25 mouse cellular contexts compared by ENCODE assay signal in the genomic region with DNA sequence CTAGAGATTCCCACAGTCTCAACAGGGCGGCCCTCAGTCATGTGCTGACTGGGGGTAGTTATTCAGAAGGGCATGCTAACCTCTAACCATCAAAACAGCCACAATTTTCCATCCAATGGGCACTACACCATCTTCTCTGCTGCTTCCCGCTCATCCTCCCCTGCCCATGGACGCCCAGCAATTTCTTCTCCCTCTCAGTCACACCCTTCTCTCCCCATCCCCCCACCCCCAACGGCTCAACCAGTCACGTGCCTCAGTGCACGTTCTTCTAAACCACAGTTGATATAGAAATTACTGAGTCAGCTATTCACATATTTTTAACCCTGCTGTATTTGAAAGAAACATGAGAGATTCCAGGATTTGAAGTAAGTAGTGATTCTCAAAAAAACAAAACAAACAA.
A peak's percentile ranks its signal among the peaks of the same experiment; 100 is the strongest.
DNase-seq lines count a peak whose midpoint lies in the region; ATAC-seq and TF ChIP-seq lines count a peak whose summit lies in the region.
"Had no signal": no experiment of that assay in that cellular context is flagged by ENCODE, and none has a peak within 500 bp of the region (broad histone marks: within the 10 kb centered on the region; RNA-seq: fewer than 3 reads in every experiment).

No protein-coding gene starts in this region.

- no peak for TF ChIP-seq CTCF in CH12.LX (conservative IDR thresholded peaks at IDR 0.05 in 1 of 2, IDR thresholded peaks at IDR 0.05 in 1 of 2; ENCODE audit: low read depth in 2 of 2, low read length in 2 of 2)
- no peak for TF ChIP-seq CTCF in gastrocnemius, adult 2 months (IDR thresholded peaks at IDR 0.05)

- H3K9me3 ChIP-seq in limb, embryonic 11.5 days (ENCODE audit: control insufficient read depth, low read length) = no peaks in the 10 kb centered on the region
- H3K9me3 ChIP-seq in limb, embryonic 10.5 days (replicated peaks) = no peaks in the 10 kb centered on the region
- H3K9me3 ChIP-seq in CH12.LX (replicated peaks; ENCODE audit: low read length) = no peaks in the 10 kb centered on the region
- H3K9me3 ChIP-seq in embryonic facial prominence, embryonic 15.5 days (replicated peaks) = no peaks in the 10 kb centered on the region
- no peaks in the 10 kb centered on the region for H3K9me3 ChIP-seq in hindbrain, embryonic 16.5 days (ENCODE audit: control insufficient read depth, low read length)
- H3K9me3 ChIP-seq in kidney, embryonic 15.5 days (replicated peaks) = no peaks in the 10 kb centered on the region
- H3K9me3 ChIP-seq: heart, embryonic 10.5 days; hindbrain, embryonic 10.5 days; liver, embryonic 13.5 days had no signal

- H3K36me3 ChIP-seq in limb, embryonic 11.5 days (ENCODE audit: control insufficient read depth, insufficient read depth, low read length) = no peaks in the 10 kb centered on the region
- no peaks in the 10 kb centered on the region for H3K36me3 ChIP-seq in limb, embryonic 10.5 days
- H3K36me3 ChIP-seq in CH12.LX (replicated peaks in 1 of 2; ENCODE audit: control insufficient read depth in 1 of 2, insufficient read depth in 1 of 2, low read length in 1 of 2) = no peaks in the 10 kb centered on the region
- no peaks in the 10 kb centered on the region for H3K36me3 ChIP-seq in embryonic facial prominence, embryonic 15.5 days
- no peaks in the 10 kb centered on the region for H3K36me3 ChIP-seq in hindbrain, embryonic 16.5 days (ENCODE audit: control insufficient read depth, insufficient read depth, low read length)
- no peaks in the 10 kb centered on the region for H3K36me3 ChIP-seq in kidney, embryonic 15.5 days
- H3K36me3 ChIP-seq: heart, embryonic 10.5 days; hindbrain, embryonic 10.5 days; liver, embryonic 13.5 days had no signal

- no peak for DNase-seq in limb, embryonic 11.5 days (ENCODE audit: low spot score)
- no peak for DNase-seq in limb, embryonic 10.5 days (ENCODE audit: low spot score)
- no peak for DNase-seq in CH12.LX (ENCODE audit: extremely low read depth)
- DNase-seq in gastrocnemius, adult 2 months = no peak
- DNase-seq: adrenal gland, adult 2 months; cerebellum, adult 11 months; cerebellum, postnatal 10 days; gastrocnemius, postnatal 10 days; kidney, adult 18-20 months; left cerebral cortex, postnatal 4 days; liver, embryonic 13.5 days; lung, embryonic 14.5 days; right cerebral cortex, adult 18-20 months; right cerebral cortex, postnatal 4 days had no signal

- no peak overlapping the region for H3K4me3 ChIP-seq in limb, embryonic 11.5 days (ENCODE audit: low read depth, low read length)
- no peak overlapping the region for H3K4me3 ChIP-seq in limb, embryonic 10.5 days
- no peak overlapping the region for H3K4me3 ChIP-seq in CH12.LX (replicated peaks in 1 of 3; ENCODE audit: low read depth in 2 of 3, low read length in 2 of 3, poor library complexity in 1 of 3)
- H3K4me3 ChIP-seq in embryonic facial prominence, embryonic 15.5 days (replicated peaks) = no peak overlapping the region
- H3K4me3 ChIP-seq in hindbrain, embryonic 16.5 days (ENCODE audit: low read length) = no peak overlapping the region
- H3K4me3 ChIP-seq in gastrocnemius, adult 2 months = no peak overlapping the region
- H3K4me3 ChIP-seq in kidney, embryonic 15.5 days (replicated peaks) = no peak overlapping the region
- H3K4me3 ChIP-seq: heart, embryonic 10.5 days; hindbrain, embryonic 10.5 days; left cerebral cortex, adult 2 months; liver, embryonic 13.5 days had no signal

- H3K4me2 ChIP-seq in limb, embryonic 11.5 days (ENCODE audit: low read depth, severe bottlenecking) = no peak overlapping the region
- no peak overlapping the region for H3K4me2 ChIP-seq in CH12.LX (ENCODE audit: insufficient read depth, low read depth, poor library complexity, severe bottlenecking)
- H3K4me2 ChIP-seq in embryonic facial prominence, embryonic 15.5 days (replicated peaks) = no peak overlapping the region
- no peak overlapping the region for H3K4me2 ChIP-seq in hindbrain, embryonic 16.5 days (ENCODE audit: low read length)
- no peak overlapping the region for H3K4me2 ChIP-seq in kidney, embryonic 15.5 days
- H3K4me2 ChIP-seq: liver, embryonic 13.5 days; lung, embryonic 14.5 days; midbrain, embryonic 11.5 days had no signal

- no peak overlapping the region for H3K27ac ChIP-seq in limb, embryonic 11.5 days (replicated peaks; ENCODE audit: low read depth, low read length)
- no peak overlapping the region for H3K27ac ChIP-seq in limb, embryonic 10.5 days
- no peak overlapping the region for H3K27ac ChIP-seq in CH12.LX (ENCODE audit: insufficient read depth, low read depth)
- H3K27ac ChIP-seq in embryonic facial prominence, embryonic 15.5 days (replicated peaks) = no peak overlapping the region
- H3K27ac ChIP-seq in hindbrain, embryonic 16.5 days (ENCODE audit: low read depth, low read length) = no peak overlapping the region
- H3K27ac ChIP-seq in gastrocnemius, adult 2 months = no peak overlapping the region
- H3K27ac ChIP-seq in kidney, embryonic 15.5 days = no peak overlapping the region
- H3K27ac ChIP-seq: heart, embryonic 10.5 days; hindbrain, embryonic 10.5 days; hindbrain, postnatal 0 days; kidney, postnatal 0 days; left cerebral cortex, adult 2 months; liver, embryonic 13.5 days had no signal

- no peak overlapping the region for H3K9ac ChIP-seq in limb, embryonic 11.5 days (ENCODE audit: low read length)
- H3K9ac ChIP-seq in CH12.LX (ENCODE audit: insufficient read depth, low read depth) = no peak overlapping the region
- H3K9ac ChIP-seq in embryonic facial prominence, embryonic 15.5 days = no peak overlapping the region
- no peak overlapping the region for H3K9ac ChIP-seq in hindbrain, embryonic 16.5 days (ENCODE audit: low read depth, low read length)
- H3K9ac ChIP-seq in kidney, embryonic 15.5 days = no peak overlapping the region
- H3K9ac ChIP-seq: liver, embryonic 13.5 days; lung, embryonic 14.5 days had no signal

- no peak for TF ChIP-seq RAD21 in CH12.LX (IDR thresholded peaks at IDR 0.05; ENCODE audit: low read depth, low read length)

- no peaks in the 10 kb centered on the region for H3K79me2 ChIP-seq in CH12.LX (replicated peaks; ENCODE audit: control insufficient read depth, extremely low read depth, insufficient read depth, poor library complexity, severe bottlenecking)

- no peak for TF ChIP-seq EP300 in CH12.LX (IDR thresholded peaks at IDR 0.05; ENCODE audit: low read length)

- 0 out of 2 replicates have a peak, but pooled peaks have one; percentile 31 for ATAC-seq in limb, embryonic 11.5 days (ENCODE audit: insufficient number of reproducible peaks, low FRiP score, low TSS enrichment, low read depth)
- ATAC-seq in embryonic facial prominence, embryonic 15.5 days (ENCODE audit: insufficient number of reproducible peaks, low FRiP score, low TSS enrichment, low read depth) = peak; percentile 19; the same call in 1 of the 2 replicates
- ATAC-seq in megakaryocyte progenitor cell, adult 5-6 weeks (replicated peaks; ENCODE audit: poor library complexity) = peak; percentile 12
- no peak for ATAC-seq in hindbrain, embryonic 16.5 days
- no peak for ATAC-seq in kidney, embryonic 15.5 days (replicated peaks; ENCODE audit: low FRiP score)
- ATAC-seq: forebrain, embryonic 14.5 days; hindbrain, postnatal 0 days had no signal

- in situ Hi-C loops in CH12.LX (cut with MboI; ENCODE audit: low pct_ligation_motif_present, low pct_unique_long_range_greater_than_20kb, low sequenced_read_pairs) = no loop called here

- intact Hi-C loops in gastrocnemius, adult 2 months (cut with DNase I) = no loop called here

- 0 out of 2 replicates have a peak, but pooled peaks cover 2% of the 10 kb centered on the region for H3K4me1 ChIP-seq in limb, embryonic 11.5 days (ENCODE audit: control insufficient read depth, insufficient read depth, low read length)
- H3K4me1 ChIP-seq in limb, embryonic 10.5 days = peaks cover 15% of the 10 kb centered on the region
- H3K4me1 ChIP-seq in CH12.LX (ENCODE audit: control insufficient read depth in 1 of 2, insufficient read depth in 2 of 2) = peaks cover 2 to 21% of the 10 kb centered on the region in 2 experiments
- peaks cover 7% of the 10 kb centered on the region; the same call in 1 of the 2 replicates for H3K4me1 ChIP-seq in embryonic facial prominence, embryonic 15.5 days
- H3K4me1 ChIP-seq in hindbrain, embryonic 16.5 days (ENCODE audit: control insufficient read depth, insufficient read depth, low read depth, low read length) = peaks cover 4% of the 10 kb centered on the region; the same call in 1 of the 2 replicates
- no peaks in the 10 kb centered on the region for H3K4me1 ChIP-seq in kidney, embryonic 15.5 days

- H3K27me3 ChIP-seq in limb, embryonic 11.5 days (ENCODE audit: control insufficient read depth, insufficient read depth, low read length) = no peaks in the 10 kb centered on the region
- no peaks in the 10 kb centered on the region for H3K27me3 ChIP-seq in limb, embryonic 10.5 days (ENCODE audit: low read depth, poor library complexity, severe bottlenecking)
- no peaks in the 10 kb centered on the region for H3K27me3 ChIP-seq in CH12.LX (replicated peaks)
- H3K27me3 ChIP-seq in embryonic facial prominence, embryonic 15.5 days = no peaks in the 10 kb centered on the region
- H3K27me3 ChIP-seq in hindbrain, embryonic 16.5 days (replicated peaks; ENCODE audit: control insufficient read depth, insufficient read depth, low read length) = no peaks in the 10 kb centered on the region
- H3K27me3 ChIP-seq in kidney, embryonic 15.5 days = no peaks in the 10 kb centered on the region
- H3K27me3 ChIP-seq: liver, embryonic 13.5 days had no signal

- TF ChIP-seq POLR2A in CH12.LX (IDR thresholded peaks at IDR 0.05; ENCODE audit: low read depth, low read length) = no peak

- WGBS in limb, embryonic 11.5 days = 84% methylated on average over 6 of the region's 6 CpGs
- 79% methylated on average over 6 of the region's 6 CpGs for WGBS in limb, embryonic 10.5 days
- 62% methylated on average over 6 of the region's 6 CpGs for WGBS in embryonic facial prominence, embryonic 15.5 days
- WGBS in hindbrain, embryonic 16.5 days = 79% methylated on average over 6 of the region's 6 CpGs
- WGBS in kidney, embryonic 15.5 days = 75% methylated on average over 6 of the region's 6 CpGs

- dilution Hi-C loops in CH12.LX (cut with MboI; ENCODE audit: extremely low pct_ligation_motif_present, extremely low pct_unique_long_range_greater_than_20kb, low sequenced_read_pairs) = no loop called here

TF ChIP-seq in CH12.LX, 34 proteins besides CTCF, POLR2A, EP300 and RAD21 (continues in another document):
- no peak for TF ChIP-seq MYC (IDR thresholded peaks at IDR 0.05; ENCODE audit: low read depth, low read length)
- no peak for TF ChIP-seq POLR2AphosphoS2 (IDR thresholded peaks at IDR 0.05; ENCODE audit: low read depth, low read length)
- TF ChIP-seq ZC3H11A (IDR thresholded peaks at IDR 0.05; ENCODE audit: low read depth, low read length) = no peak
- TF ChIP-seq JUND (conservative IDR thresholded peaks at IDR 0.05; ENCODE audit: low read depth, low read length) = no peak
- no peak for TF ChIP-seq RCOR1 (conservative IDR thresholded peaks at IDR 0.05; ENCODE audit: low read depth, low read length)
- peak; percentile 77 for TF ChIP-seq BHLHE40 (IDR thresholded peaks at IDR 0.05; ENCODE audit: low read depth, low read length)
- no peak for TF ChIP-seq PAX5 (IDR thresholded peaks at IDR 0.05; ENCODE audit: low read length)
- TF ChIP-seq MAX (IDR thresholded peaks at IDR 0.05; ENCODE audit: low read length) = no peak
- no peak for TF ChIP-seq ZNF384 (IDR thresholded peaks at IDR 0.05; ENCODE audit: low read depth, low read length)
- no peak for TF ChIP-seq JUN (IDR thresholded peaks at IDR 0.05; ENCODE audit: insufficient read depth, low read depth, low read length)

Comparison
In these comparisons a context has a peak if more than half of its experiments do, and no peak if none do; other contexts are left out.
1. ATAC-seq: peak in limb, embryonic 11.5 days (single experiment), embryonic facial prominence, embryonic 15.5 days (single experiment) and megakaryocyte progenitor cell, adult 5-6 weeks (single experiment); none in hindbrain, embryonic 16.5 days (single experiment) and kidney, embryonic 15.5 days (single experiment).